Mouse (Mus musculus) small intestine, adult 2 months (tissue): ENCODE results near the gene Cnga3. TPM values are rescaled to one million over a fixed set of nuclear protein-coding genes. Genes with fewer than 3 reads are reported as not detected.

Source experiments
- H3K27ac ChIP-seq: fragments of 200-500 bp; 2 replicates; pipeline ENCODE4 v1.5.1; 2012; ENCODE audit warnings: low read depth, low read length, control low read depth, inconsistent platforms; ENCODE audit not compliant: insufficient read depth
- H3K27me3 ChIP-seq: fragments of 200-500 bp; 2 replicates; pipeline ENCODE4 v1.6.1; 2012; ENCODE audit warnings: mild to moderate bottlenecking, moderate library complexity, low read length, inconsistent platforms; ENCODE audit not compliant: control insufficient read depth, insufficient read depth
- H3K36me3 ChIP-seq: fragments of 200-500 bp; 2 replicates; pipeline ENCODE4 v1.6.1; 2012; ENCODE audit warnings: mild to moderate bottlenecking, low read length, control low read depth, inconsistent platforms; ENCODE audit not compliant: control insufficient read depth, insufficient read depth
- H3K4me1 ChIP-seq: fragments of 200-500 bp; 2 replicates; pipeline ENCODE4 v1.6.1; 2012; ENCODE audit warnings: low read length, inconsistent platforms, mixed read lengths; ENCODE audit not compliant: control insufficient read depth, insufficient read depth, insufficient read length
- H3K4me3 ChIP-seq: fragments of 200-500 bp; 2 replicates; pipeline ENCODE4 v1.5.1; 2012; ENCODE audit warnings: low read depth, mild to moderate bottlenecking, control low read depth, inconsistent platforms, low read length, moderate library complexity
- CTCF ChIP-seq: fragments of 200-500 bp; IDR thresholded peaks from 2 replicates; pipeline ENCODE4 v1.5.1; 2012; ENCODE audit warnings: low read depth, mild to moderate bottlenecking, control low read depth, inconsistent platforms, low read length, moderate library complexity, mixed read lengths; ENCODE audit not compliant: insufficient replicate concordance, insufficient read length; ENCODE audit errors: extremely low read depth
- POLR2A ChIP-seq: fragments of 200-500 bp; IDR thresholded peaks from 2 replicates; pipeline ENCODE4 v1.6.1; 2012; ENCODE audit warnings: low read depth, mild to moderate bottlenecking, control low read depth, inconsistent platforms, low read length, moderate library complexity
- WGBS: fragments of 180-500 bp; shearing (Covaris S2); methylation state at CpG from one replicate; pipeline ENCODE4 v1.1.7; 2018; 5-methylcytosine and 5-hydroxymethylcytosine counted together
- polyA plus RNA-seq: library from polyadenylated mRNA; depleted of rRNA; stranded (reverse); fragments of >200 nt; gene quantifications from 2 replicates; pipeline ENCODE4 v1.2.3, GENCODE M21; 2012; rRNA removed

Gene Cnga3
- polyA plus RNA-seq = 0.06 and 0.08 TPM in 2 replicates

DNA sequence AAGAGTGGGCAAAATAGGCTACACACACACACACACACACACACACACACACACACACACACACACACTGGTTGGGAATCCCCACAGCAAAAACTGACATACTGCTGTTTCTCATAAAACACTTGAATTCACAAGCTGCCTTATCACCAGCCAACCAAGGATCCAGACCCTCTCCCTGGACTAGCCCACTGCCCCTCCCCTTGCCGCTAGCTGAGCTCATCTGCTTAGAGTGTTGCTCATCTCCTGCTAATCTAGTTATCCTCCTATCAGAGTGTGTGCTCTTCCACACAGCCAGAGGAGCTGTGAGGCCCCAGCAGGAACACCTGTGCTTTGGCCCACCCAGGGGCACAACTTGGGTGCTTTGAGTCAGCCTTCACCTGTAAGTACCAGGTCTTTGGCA lies at the start of gene Cnga3:
Cnga3 (plus strand) TSS at position 291 of the 400 bp plus-strand sequence.
- H3K4me1 ChIP-seq = no peaks in the 10 kb centered on the region
- no peak within 1 kb of the TSS for H3K27ac ChIP-seq
- TF ChIP-seq CTCF (no peak), POLR2A (no peak)
- 55% methylated on average over 1 of the region's 1 CpGs for WGBS
- no peaks in the 10 kb centered on the region for H3K27me3 ChIP-seq
- H3K36me3 ChIP-seq = no peaks in the 10 kb centered on the region
- H3K4me3 ChIP-seq = no peak within 1 kb of the TSS

DNA sequence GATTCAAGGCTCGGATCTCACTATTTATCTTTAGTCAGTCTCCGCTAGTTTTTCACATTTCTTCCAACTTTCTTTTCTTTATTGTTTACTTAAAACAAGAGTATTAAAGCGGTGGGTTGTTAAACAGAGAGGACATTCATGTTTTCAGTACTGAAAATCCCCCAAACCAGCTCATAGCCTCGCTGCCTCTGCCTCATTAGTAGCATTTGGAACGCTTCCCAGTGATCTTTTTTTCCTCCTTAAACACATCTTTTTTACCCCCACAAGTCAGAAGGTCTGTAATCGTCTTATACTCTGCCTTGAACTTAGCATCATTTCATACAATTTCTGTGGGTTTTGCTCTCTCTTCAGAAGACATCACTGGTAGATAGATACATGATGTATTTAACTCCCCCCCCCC lies 48.2 kb upstream of the Cnga3 start:
- Histone ChIP-seq H3K4me1 (no peaks in the 10 kb centered on the region), H3K4me3 (no peak overlapping the region), H3K27me3 (no peaks in the 10 kb centered on the region), H3K27ac (no peak overlapping the region), H3K36me3 (no peaks in the 10 kb centered on the region)
- TF ChIP-seq POLR2A (no peak), CTCF (no peak)
- WGBS = 57% methylated on average over 6 of the region's 6 CpGs

DNA sequence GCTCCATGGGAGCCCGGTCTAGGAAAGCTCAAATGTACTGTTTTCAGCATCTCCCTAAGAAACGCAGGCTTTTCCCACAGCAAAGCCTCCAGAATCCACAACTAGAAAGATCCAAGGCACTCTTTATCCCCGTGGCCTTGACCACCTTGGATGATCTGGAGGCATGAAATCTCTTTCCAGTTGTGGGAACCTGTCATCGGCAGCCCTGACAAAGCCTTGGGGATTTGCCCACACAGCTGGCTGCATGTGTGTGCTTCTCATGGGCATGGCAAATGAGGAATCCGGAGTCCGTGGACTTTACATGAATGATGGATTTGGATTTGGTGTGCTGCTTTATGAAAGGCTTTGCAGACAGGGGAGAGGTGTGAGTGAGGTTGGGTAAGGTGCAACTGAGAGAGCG lies 46.3 kb upstream of the Cnga3 start:
- no peak for TF ChIP-seq POLR2A
- TF ChIP-seq CTCF = no peak
- Histone ChIP-seq H3K4me1 (no peaks in the 10 kb centered on the region), H3K27me3 (no peaks in the 10 kb centered on the region), H3K27ac (no peak overlapping the region), H3K36me3 (no peaks in the 10 kb centered on the region), H3K4me3 (no peak overlapping the region)
- 75% methylated on average over 7 of the region's 7 CpGs for WGBS

DNA sequence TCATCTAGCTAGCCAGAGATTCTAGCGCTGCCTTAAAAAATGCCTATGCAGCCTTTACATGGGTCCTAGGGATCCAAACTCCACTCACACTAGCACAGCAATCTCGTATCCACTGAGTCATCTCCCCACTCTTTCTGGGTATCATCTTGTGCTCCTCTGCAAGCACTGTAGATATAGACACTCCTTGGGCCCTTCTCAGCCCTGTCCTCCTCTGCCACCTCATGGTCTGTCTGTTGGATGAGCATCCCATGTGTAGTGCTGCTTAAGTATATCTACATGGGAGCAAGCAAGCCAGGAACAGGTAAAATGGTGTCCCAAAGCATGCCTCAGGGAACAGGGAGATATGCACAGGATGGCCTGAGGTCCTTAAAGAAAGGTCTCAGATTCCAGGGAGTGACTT lies 36.4 kb upstream of the Cnga3 start:
- Histone ChIP-seq H3K4me1 (no peaks in the 10 kb centered on the region), H3K27me3 (no peaks in the 10 kb centered on the region), H3K4me3 (no peak overlapping the region), H3K27ac (no peak overlapping the region), H3K36me3 (no peaks in the 10 kb centered on the region)
- WGBS = 73% methylated on average over 2 of the region's 2 CpGs
- no peak for TF ChIP-seq POLR2A

DNA sequence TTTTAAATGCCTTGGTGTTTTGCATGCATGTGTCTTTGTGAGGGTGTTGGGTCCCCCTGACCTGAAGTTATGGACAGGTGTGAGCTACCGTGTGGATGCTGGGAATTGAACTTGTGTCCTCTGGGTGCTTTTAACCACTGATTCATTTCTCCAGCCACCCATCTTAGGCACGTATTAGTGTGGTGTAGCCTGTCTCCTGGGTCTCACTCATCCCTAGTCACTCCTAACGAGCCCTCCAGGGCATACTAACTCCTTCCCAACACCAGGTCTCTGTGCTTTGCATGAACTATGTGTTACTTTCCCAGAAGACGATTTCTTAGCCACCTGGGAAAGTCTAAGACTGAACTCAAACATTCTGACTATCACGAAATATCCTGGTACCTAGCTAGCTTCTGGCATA lies 34.4 kb upstream of the Cnga3 start:
- H3K27ac ChIP-seq = no peak overlapping the region
- WGBS = 71% methylated on average over 5 of the region's 5 CpGs
- no peak overlapping the region for H3K4me3 ChIP-seq
- no peaks in the 10 kb centered on the region for H3K4me1 ChIP-seq
- no peaks in the 10 kb centered on the region for H3K36me3 ChIP-seq
- no peak for TF ChIP-seq CTCF
- no peak for TF ChIP-seq POLR2A
- H3K27me3 ChIP-seq = no peaks in the 10 kb centered on the region

DNA sequence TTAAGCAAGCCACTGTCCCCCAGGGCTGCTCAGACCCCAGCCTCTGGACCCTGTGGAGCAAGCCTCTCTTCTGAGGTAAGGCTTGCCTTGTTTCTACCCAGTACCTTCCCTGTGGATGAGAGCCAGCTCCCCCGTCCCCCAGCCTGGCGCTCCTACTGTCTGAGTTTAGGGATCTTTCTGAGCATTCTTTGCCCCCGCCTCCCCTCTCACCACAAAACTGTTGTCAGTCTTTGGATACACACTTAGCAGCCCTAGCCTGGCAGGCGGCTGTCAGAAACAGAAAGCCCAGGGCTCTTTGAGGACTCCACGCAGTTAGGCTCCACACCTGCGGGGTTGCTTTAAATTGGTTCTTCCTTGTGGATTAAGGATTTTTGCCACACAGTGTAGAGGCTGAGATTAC lies 27.2 kb upstream of the Cnga3 start:
- Histone ChIP-seq H3K27ac (no peak overlapping the region), H3K4me3 (no peak overlapping the region), H3K36me3 (no peaks in the 10 kb centered on the region), H3K4me1 (no peaks in the 10 kb centered on the region), H3K27me3 (no peaks in the 10 kb centered on the region)
- TF ChIP-seq POLR2A (no peak), CTCF (no peak)
- 71% methylated on average over 6 of the region's 6 CpGs for WGBS

DNA sequence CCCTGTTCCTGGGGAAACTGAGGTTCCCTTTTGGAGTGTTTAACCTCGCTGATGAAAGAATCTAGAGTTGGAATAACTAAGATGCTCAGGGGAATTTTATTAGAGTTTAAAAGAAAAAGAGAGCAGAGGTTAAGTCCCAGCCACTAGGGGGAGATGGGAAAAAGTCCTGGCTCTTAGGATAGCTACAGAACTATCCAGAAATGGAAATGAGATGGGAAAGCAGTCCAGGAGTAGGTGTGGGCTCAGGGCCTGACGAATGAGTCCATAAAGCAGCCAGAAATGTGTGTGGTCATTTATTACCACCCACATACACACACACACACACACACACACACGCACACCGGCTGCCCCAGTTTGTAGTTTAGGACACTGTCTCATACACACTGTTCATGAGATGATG lies 19.6 kb upstream of the Cnga3 start:
- TF ChIP-seq POLR2A = no peak
- TF ChIP-seq CTCF = no peak
- no peaks in the 10 kb centered on the region for H3K36me3 ChIP-seq
- H3K27me3 ChIP-seq = no peaks in the 10 kb centered on the region
- no peaks in the 10 kb centered on the region for H3K4me1 ChIP-seq
- no peak overlapping the region for H3K4me3 ChIP-seq
- 53% methylated on average over 4 of the region's 4 CpGs for WGBS
- no peak overlapping the region for H3K27ac ChIP-seq

DNA sequence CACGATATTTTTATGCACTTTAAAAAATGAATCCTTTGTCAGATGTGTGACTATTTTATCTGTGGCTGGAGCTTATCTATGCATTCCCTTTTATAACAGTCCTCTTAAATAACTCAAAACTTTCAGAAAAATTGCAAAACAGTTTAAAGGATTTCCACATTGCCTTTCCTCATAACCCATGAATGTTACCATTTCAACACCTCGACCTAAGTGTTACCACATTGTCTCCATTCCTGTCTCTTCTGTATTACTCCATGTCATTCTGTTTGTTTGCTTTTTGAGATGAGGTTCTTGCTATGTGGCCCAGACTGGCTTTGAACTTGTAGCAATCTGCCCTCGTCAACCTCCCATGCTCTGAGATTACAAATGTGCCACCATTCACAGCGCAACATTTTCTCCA lies 12.8 kb upstream of the Cnga3 start:
- H3K4me3 ChIP-seq = no peak overlapping the region
- TF ChIP-seq CTCF = no peak
- TF ChIP-seq POLR2A = no peak
- 65% methylated on average over 4 of the region's 4 CpGs for WGBS

More for the DNA sequence above, 12.8 kb upstream of the Cnga3 start:
- Histone ChIP-seq H3K4me1 (no peaks in the 10 kb centered on the region), H3K36me3 (no peaks in the 10 kb centered on the region), H3K27me3 (no peaks in the 10 kb centered on the region), H3K27ac (no peak overlapping the region)
